Mouse (Mus musculus): Measurements from ENCODE around the gene Pdgfc.

Pdgfc gene

DNA sequence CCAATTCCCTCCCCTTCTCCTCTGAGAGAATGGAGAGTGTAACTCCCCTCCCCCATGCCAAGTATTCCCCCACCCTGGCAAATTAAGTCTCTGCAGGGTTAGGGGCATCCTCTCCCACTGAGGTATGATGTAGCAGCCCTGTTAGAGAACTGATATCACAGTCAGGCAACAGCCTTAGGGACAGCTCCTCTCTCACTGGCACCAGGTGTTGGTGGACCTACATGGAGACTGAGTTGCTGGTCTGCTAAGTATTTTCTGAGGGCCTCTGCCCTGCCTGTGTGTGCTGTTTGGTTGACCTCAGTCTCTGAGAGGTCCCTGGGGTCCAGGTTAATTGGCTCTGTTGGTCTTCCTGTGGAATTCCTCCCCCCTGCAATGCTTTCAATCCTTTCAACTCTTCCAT, 114.0 kb downstream of the Pdgfc start:
- in situ Hi-C loops (cut with MboI), result no loop called here

- in situ Hi-C loops (cut with MboI), result no loop called here
Observed at GRCm38 (mm10) chr3:81154420-81154819, 118.2 kb downstream of the Pdgfc start.

DNA sequence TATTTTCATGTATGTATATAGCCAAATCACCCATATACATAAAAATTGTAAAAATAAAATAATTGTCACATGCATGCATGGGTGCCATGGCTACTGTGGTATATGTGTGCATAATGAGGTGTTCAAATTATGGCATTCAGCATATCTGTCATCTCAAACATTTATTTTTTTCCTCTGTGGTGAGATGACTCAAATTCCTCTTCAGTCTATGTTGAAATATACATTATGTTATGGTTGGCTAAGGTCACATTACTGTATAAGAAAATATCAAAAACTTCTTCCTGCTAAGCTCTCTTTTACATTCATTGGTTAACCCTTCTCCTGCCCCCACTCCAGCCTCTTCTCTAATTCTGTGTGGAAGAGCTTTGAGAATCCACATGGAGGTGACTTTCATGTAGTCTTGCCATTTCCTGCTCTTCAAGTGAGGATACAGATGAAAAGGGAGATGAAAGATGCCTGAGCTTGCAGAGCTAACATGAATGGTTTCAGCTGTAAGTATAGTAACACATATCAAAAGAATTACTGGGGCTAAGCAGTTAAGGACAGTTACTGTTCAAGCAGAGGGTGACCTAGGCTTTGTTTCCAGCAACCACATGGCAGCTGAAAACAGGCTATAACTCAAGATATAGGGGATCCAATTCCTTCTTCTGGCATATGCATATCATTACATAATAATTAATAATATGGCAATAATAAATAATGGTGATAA, 124.4 kb downstream of the Pdgfc start:
- in situ Hi-C loops (cut with MboI), result no loop called here

DNA sequence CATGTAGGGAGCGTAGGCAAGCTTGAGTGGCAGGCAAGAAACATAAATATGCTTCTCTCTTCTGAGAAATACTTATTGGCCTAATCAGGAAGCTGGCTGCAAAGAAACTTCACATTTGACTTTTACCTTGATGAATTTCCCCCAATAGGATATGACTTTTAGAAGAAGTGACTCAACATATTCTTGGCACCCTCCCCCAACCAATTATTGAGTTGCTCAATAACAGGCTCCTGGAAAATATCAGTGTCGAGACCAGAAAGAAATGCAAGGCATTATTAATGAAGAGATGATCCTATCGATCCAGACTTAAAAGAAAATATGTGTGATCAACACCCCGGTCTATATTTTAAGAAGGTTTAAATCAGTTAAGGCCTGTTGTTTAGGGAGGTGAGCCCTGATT, 125.9 kb downstream of the Pdgfc start:
- in situ Hi-C loops (cut with MboI), result no loop called here

- in situ Hi-C loops (cut with MboI), result no loop called here
Observed at GRCm38 (mm10) chr3:81164091-81164490, 127.9 kb downstream of the Pdgfc start.

DNA sequence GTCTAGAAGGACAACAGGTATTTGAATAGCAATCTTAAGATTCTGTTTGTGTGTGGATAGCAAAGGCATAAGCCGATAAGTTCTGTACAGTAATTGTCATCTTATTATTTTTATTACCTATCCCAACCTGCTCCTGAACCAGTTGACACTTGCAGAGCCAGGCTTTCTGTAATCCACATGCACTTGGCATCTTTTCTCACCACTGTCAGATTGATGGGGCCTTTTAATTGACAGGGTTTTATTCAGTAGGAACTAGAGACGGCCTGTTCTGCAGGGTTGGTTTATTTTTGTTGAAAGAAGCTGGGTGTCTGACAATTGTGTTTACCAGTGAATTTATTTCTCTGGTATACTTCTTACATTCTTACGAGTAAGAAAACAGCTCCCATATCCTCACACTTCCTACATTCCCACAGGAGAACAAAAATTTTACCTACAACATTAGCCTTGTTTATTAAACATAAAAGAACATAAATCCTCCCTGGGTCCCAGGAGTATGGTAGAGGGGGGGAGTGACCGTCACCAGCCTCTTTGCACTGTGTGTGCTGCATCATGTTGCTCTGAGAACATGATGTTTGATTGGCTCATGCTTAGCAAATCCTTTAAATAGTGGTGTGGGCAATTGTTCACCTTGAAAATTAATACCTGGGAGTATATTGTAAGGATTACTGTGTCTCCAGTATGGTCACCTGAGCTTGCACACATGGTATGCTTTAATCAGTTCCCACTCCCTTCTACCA, 134.0 kb downstream of the Pdgfc start:
- in situ Hi-C loops (cut with MboI), result no loop called here

- in situ Hi-C loops (cut with MboI), result no loop called here
Observed at GRCm38 (mm10) chr3:81174832-81175231, 138.6 kb downstream of the Pdgfc start.

DNA sequence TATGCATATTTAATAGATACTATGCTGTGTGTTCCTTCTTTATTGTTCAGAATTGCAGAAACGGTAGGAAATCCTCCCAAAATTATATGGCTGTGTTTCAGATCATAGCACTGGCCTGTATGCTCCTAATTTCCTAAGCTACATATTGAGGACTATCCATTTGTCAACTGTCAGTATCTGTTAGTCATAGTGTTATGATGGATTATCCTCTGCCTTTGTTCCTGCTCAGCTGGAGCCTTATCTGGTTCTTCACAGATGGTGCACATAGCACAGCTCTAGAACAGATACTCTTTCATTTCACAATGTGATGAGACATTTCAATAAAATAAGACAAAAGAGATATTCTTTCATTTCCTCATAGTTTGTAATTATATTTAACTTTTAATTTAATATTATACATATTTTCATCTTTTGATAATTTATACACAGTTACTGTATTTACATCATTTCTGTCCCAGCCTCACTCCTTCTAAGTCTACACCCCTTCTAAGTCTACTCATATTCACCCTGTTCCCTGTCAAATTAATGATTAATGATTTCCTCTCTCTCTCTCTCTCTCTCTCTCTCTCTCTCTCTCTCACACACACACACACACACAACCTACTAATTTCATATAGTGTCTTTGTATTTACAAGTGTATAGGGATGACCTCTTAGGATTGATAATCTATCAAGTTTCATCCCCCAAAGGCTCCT, 145.2 kb downstream of the Pdgfc start:
- in situ Hi-C loops (cut with MboI), result no loop called here

- in situ Hi-C loops (cut with MboI), result no loop called here
Observed at GRCm38 (mm10) chr3:81196937-81197336, 160.7 kb downstream of the Pdgfc start.

GRCm38 (mm10) chr3:81197644-81198043, 161.4 kb downstream of the Pdgfc start:
- in situ Hi-C loops (cut with MboI), result no loop called here

DNA sequence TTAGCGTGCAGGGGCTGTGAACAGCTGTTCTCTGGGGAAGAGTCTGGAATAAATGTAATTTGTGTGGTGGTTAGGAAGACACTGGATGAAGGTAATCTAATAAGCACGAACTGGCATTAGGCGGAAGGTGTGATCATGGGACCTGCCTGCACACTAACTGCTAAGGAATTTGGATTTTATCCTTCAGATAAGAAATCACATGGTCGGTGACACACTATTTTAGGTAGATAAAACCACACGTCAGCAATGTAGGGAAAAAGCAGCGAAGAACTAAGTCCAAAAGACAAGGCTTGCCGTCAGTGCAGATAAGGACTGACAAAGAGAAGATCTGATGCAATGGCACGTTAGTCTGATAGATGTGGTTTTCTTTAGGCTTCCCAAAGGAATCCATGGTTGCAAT, 164.4 kb downstream of the Pdgfc start:
- in situ Hi-C loops (cut with MboI), result no loop called here

DNA sequence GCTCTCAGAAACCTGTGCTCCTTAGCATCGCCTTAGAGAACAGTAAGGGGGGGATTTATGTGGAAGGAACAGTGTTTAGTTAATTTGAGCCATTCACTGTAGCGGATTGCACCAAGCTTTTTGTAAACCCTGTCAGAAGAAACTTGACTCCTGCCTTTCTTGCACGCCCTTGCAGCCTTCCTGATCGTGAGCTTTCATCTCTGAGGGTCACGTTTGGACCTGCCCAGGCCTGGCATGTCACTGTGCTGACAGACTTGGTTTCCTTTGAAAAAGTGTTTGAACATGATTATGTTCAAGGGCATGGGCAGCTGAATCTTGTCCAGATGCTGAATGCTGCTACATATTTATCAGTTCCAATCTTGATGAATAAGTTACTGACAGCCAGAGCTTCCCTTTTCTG, 169.0 kb downstream of the Pdgfc start:
- in situ Hi-C loops (cut with MboI), result no loop called here

DNA sequence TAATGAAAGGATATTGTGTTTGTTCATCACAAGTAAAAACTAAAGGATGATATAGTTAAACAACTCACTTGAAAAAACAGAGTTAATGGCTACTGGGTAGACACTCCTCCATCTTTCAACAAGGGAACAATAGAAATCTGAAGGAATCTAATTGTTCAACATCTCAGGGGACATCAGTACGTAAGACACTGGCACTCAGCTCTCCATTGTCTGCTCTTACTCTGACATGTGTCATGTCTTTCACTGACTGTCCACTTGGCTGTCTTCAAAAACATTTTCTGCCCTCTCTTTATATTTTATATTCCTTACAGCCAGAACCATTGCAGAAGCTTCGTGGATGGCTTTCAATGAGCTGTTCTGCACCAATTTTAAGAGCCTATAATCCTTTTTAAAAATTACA, 172.0 kb downstream of the Pdgfc start:
- in situ Hi-C loops (cut with MboI), result no loop called here

GRCm38 (mm10) chr3:81211147-81211546, 174.9 kb downstream of the Pdgfc start:
- in situ Hi-C loops (cut with MboI), result no loop called here

GRCm38 (mm10) chr3:81211666-81212065, 175.4 kb downstream of the Pdgfc start:
- in situ Hi-C loops (cut with MboI), result no loop called here

DNA sequence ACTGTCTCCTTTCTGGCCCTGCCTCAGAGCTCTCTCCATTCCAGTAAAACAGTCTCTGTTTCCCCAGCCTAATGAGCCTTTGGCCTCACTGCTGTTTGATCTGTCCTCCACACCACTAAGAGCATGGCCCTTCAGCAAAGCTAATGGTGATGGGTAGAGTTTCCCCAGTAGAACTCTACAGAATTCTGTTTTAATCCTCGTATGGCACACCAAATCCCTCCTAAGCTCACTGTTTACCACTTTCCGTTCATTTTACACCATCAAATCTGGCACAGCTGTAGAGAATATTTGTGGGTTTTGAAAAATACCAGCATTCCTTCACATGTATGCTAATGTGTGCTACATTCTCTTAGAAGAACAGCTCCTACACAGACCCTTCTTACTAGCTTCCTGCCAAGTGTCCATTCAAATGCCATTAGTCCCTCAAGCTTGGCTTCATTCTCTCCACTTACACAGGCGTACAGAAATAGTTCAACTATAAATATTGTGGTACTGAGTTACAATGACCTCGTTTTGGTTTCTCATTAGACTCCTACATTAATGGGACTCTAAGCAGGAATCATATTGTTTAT, 179.4 kb downstream of the Pdgfc start:
- in situ Hi-C loops (cut with MboI), result no loop called here

DNA sequence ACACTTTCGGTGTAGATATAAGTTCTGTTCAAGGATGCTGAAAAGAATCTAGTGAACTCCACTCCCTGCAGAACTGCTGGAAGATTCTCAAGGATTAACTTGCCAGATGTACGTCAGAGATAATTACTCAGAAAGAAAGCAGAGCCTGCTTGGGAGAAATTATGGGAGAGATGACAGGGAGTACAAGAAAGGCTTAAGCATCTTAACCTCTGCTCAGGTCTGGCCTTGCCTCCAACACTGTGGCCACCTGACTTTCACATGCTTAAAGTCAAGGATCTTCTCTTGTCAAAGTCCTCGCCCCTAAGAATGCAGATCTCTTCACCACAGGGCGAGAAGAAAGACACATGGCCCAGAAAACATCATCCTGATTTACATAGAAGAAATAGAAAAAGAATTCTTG, 185.5 kb downstream of the Pdgfc start:
- in situ Hi-C loops (cut with MboI), result no loop called here

- in situ Hi-C loops (cut with MboI), result no loop called here
Observed at GRCm38 (mm10) chr3:81228344-81228743, 192.1 kb downstream of the Pdgfc start.

- in situ Hi-C loops (cut with MboI), result no loop called here
Observed at GRCm38 (mm10) chr3:81242697-81243590, 206.7 kb downstream of the Pdgfc start.

GRCm38 (mm10) chr3:81243591-81243990, 207.4 kb downstream of the Pdgfc start:
- in situ Hi-C loops (cut with MboI), result no loop called here

DNA sequence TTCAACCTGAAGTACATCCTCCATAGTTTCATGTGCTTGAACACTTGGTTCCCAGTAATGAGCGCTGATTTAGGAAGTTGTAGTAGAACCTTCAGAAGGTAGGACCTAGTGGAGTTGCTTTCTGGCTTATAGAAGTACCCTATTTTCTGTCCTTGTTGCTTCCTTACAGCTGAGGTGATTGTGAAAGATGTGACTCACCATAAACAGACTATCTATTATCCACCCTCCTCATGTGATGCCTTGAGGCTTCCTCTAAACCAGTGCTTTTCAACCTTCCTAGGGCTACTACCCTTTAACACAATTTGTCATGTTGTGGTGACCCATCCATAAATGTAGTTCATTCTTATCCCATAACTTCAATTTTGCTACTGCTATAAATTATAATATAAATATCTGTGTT, 226.6 kb downstream of the Pdgfc start:
- in situ Hi-C loops (cut with MboI), result no loop called here

All from mature B cell (primary cell).